Mouse (Mus musculus) lung, postnatal 0 days (tissue): ENCODE measurements around the gene Efcab8.

Source experiments
- CTCF ChIP-seq: IDR thresholded peaks from 2 replicates; pipeline ENCODE4 v1.5.1; 2016; ENCODE audit warnings: antibody characterized with exemption, mild to moderate bottlenecking
- EP300 ChIP-seq: IDR thresholded peaks from 2 replicates; pipeline ENCODE4 v1.6.1; 2016; ENCODE audit warnings: antibody characterized with exemption, mild to moderate bottlenecking, control low read depth

DNA sequence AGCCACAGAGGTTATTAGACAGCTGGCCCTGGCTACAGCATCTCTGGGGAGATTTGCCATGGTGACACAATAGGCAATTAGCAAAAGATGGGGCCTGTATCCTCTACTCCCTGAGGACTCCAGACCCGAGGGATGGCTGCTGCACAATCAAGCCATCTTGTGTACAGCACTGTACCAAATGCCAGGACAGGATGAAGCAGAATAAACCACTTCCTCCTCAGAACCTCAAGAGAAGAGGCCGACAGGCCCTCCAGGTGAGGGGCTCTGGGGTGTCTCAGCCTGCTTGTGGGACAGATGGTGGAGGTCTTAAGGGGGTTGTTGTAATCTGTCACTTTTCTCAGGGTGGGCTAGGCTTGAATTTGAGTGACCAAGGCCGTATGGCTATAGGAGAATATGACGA lies 45.7 kb upstream of the Efcab8 start:
- no peak for TF ChIP-seq CTCF
- no peak for TF ChIP-seq EP300
